Mouse (Mus musculus): ENCODE measurements around the gene Rhobtb1.

DNA sequence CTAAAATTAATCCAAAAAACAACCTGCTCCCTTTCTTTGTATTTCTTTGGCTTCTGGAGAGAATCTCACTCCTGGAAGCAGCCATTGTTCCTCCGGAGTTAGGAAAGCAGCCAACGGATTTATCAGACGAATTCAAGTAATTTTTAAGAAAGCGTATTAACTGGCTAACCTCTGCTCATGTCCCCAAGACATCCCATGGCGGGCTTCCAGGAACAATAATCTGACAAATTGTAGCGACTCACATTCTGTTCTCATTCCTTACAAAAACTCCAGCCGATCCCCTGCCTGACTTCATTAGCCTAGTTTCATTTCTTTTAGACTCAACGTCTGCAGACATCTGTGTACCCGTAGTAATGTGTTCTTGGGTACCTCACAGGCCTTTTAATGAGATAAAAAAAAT, 107.4 kb downstream of the Rhobtb1 start:
- TF ChIP-seq CTCF (IDR thresholded peaks at IDR 0.05; ENCODE audit: borderline replicate concordance, insufficient read depth, low read length) (no peak), POLR2A (IDR thresholded peaks at IDR 0.05; ENCODE audit: low read depth, low read length) (no peak)
